Mouse (Mus musculus) thymus, adult 2 months (tissue): ENCODE measurements at regions not wholly inside any gene's neighbourhood (a gene's known extent, or its start where the extent isn't known, plus 50 kb on each side); places are given as distances from the start of the nearest gene placed in this dataset.

Source experiments
- DNase-seq: peaks from one replicate; pipeline ENCODE4 v3.0.0; 2021
- H3K27ac ChIP-seq: fragments of 200-500 bp; 2 replicates; pipeline ENCODE4 v1.5.1; 2012; ENCODE audit warnings: low read length, control low read depth; ENCODE audit not compliant: control insufficient read depth, insufficient read depth
- H3K27me3 ChIP-seq: fragments of 200-500 bp; 2 replicates; pipeline ENCODE4 v1.6.1; 2012; ENCODE audit warnings: mild to moderate bottlenecking, low read length, moderate library complexity, mixed read lengths; ENCODE audit not compliant: control insufficient read depth, insufficient read depth
- H3K36me3 ChIP-seq: fragments of 200-500 bp; 2 replicates; pipeline ENCODE4 v1.6.1; 2012; ENCODE audit warnings: mild to moderate bottlenecking, low read length, moderate library complexity; ENCODE audit not compliant: control insufficient read depth, insufficient read depth
- H3K4me1 ChIP-seq: fragments of 200-500 bp; replicated peaks from 2 replicates; pipeline ENCODE4 v1.6.1; 2012; ENCODE audit warnings: low read length; ENCODE audit not compliant: control insufficient read depth, insufficient read depth
- H3K4me3 ChIP-seq: fragments of 200-500 bp; 2 replicates; pipeline ENCODE4 v1.5.1; 2012; ENCODE audit warnings: mild to moderate bottlenecking, low read length, control low read depth, moderate library complexity; ENCODE audit not compliant: control insufficient read depth, insufficient read depth
- CTCF ChIP-seq: fragments of 200-500 bp; IDR thresholded peaks from 2 replicates; pipeline ENCODE4 v1.5.1; 2012; ENCODE audit warnings: mild to moderate bottlenecking, control low read depth, low read length, moderate library complexity, borderline replicate concordance; ENCODE audit not compliant: control insufficient read depth, poor library complexity, insufficient read depth; ENCODE audit errors: extremely low read depth
- POLR2A ChIP-seq: fragments of 200-500 bp; IDR thresholded peaks from 2 replicates; pipeline ENCODE4 v1.6.1; 2012; ENCODE audit warnings: mild to moderate bottlenecking, low read length, control low read depth, moderate library complexity; ENCODE audit not compliant: control insufficient read depth, poor library complexity, insufficient read depth; ENCODE audit errors: extremely low read depth
- WGBS: fragments of 180-500 bp; shearing (Covaris S2); methylation state at CpG from one replicate; pipeline ENCODE4 v1.1.7; 2018; 5-methylcytosine and 5-hydroxymethylcytosine counted together

DNA sequence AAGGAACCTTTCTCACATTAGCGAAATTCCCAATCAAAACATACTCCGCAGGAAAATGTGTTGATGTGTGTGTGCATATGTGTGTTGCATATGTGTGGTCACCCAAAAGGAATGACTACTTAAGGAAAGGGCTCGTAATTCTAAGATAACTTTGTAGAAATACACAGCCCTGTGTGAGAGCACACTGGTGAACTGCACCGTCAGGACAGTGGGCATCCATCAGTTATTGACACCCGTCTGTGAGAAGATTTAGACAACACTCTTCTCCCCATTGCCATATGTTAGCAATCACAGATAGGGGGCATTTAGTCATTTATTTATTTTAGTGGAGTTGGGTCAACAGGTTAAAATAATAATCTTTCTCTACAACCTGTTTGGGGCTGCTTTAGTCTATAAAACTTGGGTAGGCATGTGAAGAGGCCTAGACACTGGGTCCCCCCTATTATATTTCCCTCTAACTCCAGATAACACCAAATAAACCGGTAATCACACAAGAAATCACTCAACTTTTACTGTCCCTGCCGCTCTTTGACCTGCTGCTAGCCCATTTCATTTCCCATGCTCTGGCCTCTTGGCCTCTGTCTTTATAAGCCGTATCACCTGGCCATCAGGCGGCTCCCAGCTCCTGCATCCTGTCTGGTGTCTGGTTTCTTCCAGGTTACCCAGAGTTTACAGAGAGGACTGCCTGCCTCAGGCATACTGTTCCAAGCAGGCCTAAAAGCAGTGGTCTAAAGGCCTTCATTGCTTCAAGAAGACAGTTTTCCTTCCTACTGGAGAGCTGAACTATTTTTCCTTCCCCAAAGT is 169.8 kb upstream of the Arrdc4 start:
- Histone ChIP-seq H3K36me3 (no peaks in the 10 kb centered on the region), H3K4me1 (no peaks in the 10 kb centered on the region), H3K27me3 (no peaks in the 10 kb centered on the region), H3K27ac (no peak overlapping the region), H3K4me3 (no peak overlapping the region)
- DNase-seq = no peak
- 92% methylated on average over 9 of the region's 9 CpGs for WGBS
- TF ChIP-seq CTCF = no peak
- TF ChIP-seq POLR2A = no peak

- no peak for TF ChIP-seq POLR2A
- no peak for TF ChIP-seq CTCF
- 4% methylated on average over 2 of the region's 2 CpGs for WGBS
- no peaks in the 10 kb centered on the region for H3K36me3 ChIP-seq
- no peak overlapping the region for H3K27ac ChIP-seq
- no peak for DNase-seq
- H3K27me3 ChIP-seq = no peaks in the 10 kb centered on the region
- no peaks in the 10 kb centered on the region for H3K4me1 ChIP-seq
- H3K4me3 ChIP-seq = no peak overlapping the region
Observed at GRCm38 (mm10) chr7:68917876-68918200, 168.8 kb upstream of the Arrdc4 start.

- no peaks in the 10 kb centered on the region for H3K27me3 ChIP-seq
- WGBS = 21% methylated on average over 21 of the region's 21 CpGs
- TF ChIP-seq POLR2A = no peak
- TF ChIP-seq CTCF = no peak
- H3K36me3 ChIP-seq = no peaks in the 10 kb centered on the region
- no peak overlapping the region for H3K27ac ChIP-seq
- no peaks in the 10 kb centered on the region for H3K4me1 ChIP-seq
- H3K4me3 ChIP-seq = no peak overlapping the region
- no peak for DNase-seq
Observed at GRCm38 (mm10) chr7:68917137-68917875, 168.3 kb upstream of the Arrdc4 start.

- TF ChIP-seq CTCF (no peak), POLR2A (no peak)
- 90% methylated on average over 9 of the region's 9 CpGs for WGBS
- H3K36me3 ChIP-seq = no peaks in the 10 kb centered on the region
Observed at GRCm38 (mm10) chr7:68915976-68916375, 166.9 kb upstream of the Arrdc4 start.

DNA sequence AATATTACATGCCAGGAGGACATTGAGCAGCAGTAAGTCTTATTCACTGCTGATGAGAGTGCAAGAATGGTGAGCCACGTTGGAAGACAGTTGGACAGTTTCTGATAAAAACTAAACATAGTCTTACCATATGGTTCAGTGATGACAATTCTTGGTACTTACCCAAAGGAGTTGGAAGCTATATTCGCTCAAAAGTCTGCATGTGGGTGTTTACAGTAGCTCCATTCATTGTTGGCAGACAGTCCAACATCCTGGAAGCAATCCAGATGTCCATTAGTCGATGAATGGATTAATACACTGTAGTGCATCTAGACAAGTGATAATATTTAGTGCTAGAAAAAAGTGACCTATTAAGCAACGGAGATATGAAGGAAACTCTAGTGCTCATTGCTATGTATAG is 165.3 kb upstream of the Arrdc4 start:
- Histone ChIP-seq H3K27ac (no peak overlapping the region), H3K4me3 (no peak overlapping the region), H3K27me3 (no peaks in the 10 kb centered on the region), H3K36me3 (no peaks in the 10 kb centered on the region), H3K4me1 (no peaks in the 10 kb centered on the region)
- TF ChIP-seq CTCF = no peak
- no peak for TF ChIP-seq POLR2A
- no peak for DNase-seq
- 87% methylated on average over 4 of the region's 4 CpGs for WGBS

More at GRCm38 (mm10) chr7:68915976-68916375, 166.9 kb upstream of the Arrdc4 start:
- no peak overlapping the region for H3K27ac ChIP-seq
- no peaks in the 10 kb centered on the region for H3K27me3 ChIP-seq
- no peak for DNase-seq
- H3K4me1 ChIP-seq = no peaks in the 10 kb centered on the region
- H3K4me3 ChIP-seq = no peak overlapping the region

- H3K4me1 ChIP-seq = no peaks in the 10 kb centered on the region
- no peaks in the 10 kb centered on the region for H3K36me3 ChIP-seq
- DNase-seq = no peak
- no peak overlapping the region for H3K4me3 ChIP-seq
- H3K27me3 ChIP-seq = no peaks in the 10 kb centered on the region
- TF ChIP-seq CTCF = no peak
- TF ChIP-seq POLR2A = no peak
- no peak overlapping the region for H3K27ac ChIP-seq
- 85% methylated on average over 6 of the region's 6 CpGs for WGBS
Observed at GRCm38 (mm10) chr7:68911989-68912655, 163.1 kb upstream of the Arrdc4 start.

DNA sequence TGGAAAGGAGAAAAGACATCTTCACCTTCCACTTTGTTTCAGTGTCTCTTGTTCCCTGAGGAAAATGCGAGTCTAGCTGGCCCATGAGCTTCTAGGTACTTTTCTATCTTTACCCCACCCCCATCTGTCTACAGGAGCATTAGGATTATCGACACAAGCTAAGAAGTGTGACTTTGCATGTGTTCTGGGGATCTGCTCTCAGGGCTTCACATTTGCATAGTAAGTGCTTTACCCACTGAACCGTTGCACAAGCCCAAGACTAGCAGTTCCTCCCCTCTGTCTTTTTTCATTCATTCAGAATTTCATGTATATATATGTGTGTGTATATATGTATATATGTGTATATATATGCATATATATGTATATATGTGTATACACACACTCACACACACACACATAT is 162.5 kb upstream of the Arrdc4 start:
- Histone ChIP-seq H3K27me3 (no peaks in the 10 kb centered on the region), H3K4me1 (no peaks in the 10 kb centered on the region), H3K36me3 (no peaks in the 10 kb centered on the region), H3K27ac (no peak overlapping the region), H3K4me3 (no peak overlapping the region)
- no peak for TF ChIP-seq CTCF
- WGBS = 77% methylated on average over 3 of the region's 3 CpGs
- DNase-seq = no peak
